Mouse (Mus musculus) frontal cortex, postnatal 10 days (tissue): ENCODE measurements around the gene Prrx2.
A peak's percentile ranks its signal among the peaks of the same experiment; 100 is the strongest.

Experiments used
- DNase-seq, 2 experiments: peaks; one replicate each; pipeline ENCODE4 v3.0.0; 2022; ENCODE audit warnings: low spot score in 2 of 2, mixed read lengths in 1 of 2

The Prrx2 gene

DNA sequence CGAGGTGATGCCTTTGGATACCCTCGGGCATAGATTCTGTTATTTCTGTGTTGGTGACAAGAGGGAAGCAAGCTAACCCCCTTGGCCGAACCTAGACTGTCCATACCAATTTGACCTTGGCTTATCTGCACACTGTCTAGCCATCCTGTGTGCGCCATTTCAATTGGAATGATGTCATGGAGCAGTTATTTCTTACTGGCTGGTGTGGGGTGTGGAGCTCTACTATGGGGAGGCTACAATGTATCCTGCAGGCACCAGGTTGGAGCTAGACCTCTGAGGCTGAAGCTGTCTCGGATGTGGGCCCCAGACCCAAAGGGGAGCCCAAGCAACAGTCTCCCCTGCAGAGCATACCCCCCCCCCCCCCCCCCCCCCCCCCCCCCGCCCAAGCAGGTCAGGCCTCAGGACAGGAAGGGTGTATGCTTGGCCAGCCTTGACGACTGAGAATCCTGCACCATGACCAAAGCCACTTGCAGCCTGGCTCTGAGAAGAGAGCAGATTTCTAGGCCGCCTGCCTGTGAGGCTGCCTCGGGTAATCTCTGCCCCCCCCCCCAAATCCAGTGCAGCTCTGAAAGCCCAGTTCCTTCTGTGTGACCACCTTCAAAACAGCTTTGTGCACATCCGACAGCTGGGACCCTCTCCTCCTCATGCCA lies at the start of gene Prrx2:
TSS of gene Prrx2 (plus strand) at position 600 of the 650 bp plus-strand sequence.
- DNase-seq: no peak

DNA sequence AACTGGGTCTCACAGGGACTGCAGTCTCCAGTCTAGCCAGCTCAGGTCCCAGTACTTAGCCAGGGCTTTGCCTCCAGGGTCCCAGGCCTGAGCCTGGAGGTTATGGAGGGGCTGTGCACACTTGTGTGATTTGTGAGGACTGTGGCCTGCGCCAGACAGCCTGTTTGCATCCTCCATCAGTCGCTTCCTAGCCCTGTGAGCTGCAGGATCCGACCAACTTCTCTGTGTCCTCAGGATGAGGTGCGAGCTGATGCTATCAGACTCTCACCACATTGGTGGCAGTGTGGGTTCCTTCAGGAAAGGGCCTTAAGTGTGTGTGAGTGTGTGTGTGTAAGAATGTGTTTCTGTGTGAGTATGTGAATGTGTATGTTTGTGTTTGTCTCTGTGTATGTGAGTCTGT lies 47.3 kb upstream of the Prrx2 start:
- no peak for DNase-seq

DNA sequence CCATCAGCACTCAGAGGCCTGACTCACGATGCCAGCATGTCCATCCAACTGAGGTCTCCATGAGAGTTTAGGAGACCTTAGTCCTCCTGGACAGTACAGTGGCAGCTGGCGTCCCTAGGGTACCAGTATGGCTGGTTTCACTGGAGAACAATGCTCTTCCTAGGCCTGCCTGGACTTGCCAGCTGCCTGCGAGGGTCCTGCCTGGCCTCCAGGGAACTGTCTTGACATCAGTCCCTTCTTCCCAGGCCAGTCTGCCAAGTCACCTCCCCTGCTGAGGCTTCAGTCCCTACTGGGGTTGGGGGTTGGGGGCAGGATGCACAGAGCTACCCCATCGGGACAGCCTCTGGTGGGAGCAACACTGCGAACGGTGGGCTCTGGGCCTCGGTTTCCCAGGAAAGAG lies 42.7 kb upstream of the Prrx2 start:
- DNase-seq: no peak

DNA sequence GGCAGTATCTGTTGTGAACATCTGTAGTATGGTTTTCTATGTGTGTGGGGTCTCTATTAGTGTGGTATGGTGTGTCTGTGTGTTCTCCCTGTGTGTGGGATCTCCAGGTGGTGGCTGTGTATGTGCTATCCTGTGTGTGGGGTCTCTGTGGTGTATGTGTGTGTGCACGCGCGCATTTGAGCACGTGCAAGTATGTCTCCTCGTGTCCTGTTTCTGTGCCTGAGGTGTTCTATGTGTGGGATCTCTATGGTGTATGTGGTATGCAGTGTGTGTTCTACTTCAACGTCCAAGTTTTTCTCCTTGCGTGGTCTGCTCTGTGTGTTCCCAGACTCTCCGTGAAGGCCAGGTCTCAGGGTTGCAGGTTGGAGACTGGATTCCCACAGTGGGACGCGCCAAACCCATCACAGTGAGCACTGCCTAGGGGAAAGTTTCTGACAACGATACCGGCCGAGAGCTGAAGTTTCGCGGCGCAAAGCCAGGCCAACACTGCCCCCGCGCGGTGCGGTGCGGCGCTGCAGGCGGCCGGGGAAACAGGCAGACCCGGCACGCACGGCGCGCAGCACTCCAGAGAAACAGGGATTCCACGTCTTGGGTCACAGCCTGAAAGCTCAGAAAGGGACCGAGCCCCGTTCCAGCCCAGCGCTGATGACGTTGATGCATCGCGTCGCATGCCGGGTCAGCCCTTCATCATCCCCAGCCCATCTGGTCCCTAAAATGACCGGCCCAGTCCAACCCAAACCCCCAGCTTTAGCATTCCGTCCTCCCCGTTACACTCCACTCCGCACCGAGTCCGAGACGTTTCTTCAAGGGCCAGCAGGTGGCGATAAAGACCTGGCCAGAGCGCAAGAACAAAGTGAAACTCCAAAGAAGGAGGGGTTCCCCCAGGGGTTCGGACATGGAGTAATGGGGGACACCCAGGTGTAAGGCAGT lies 40.3 kb upstream of the Prrx2 start:
- peak; percentile 81 to 94 for DNase-seq

DNA sequence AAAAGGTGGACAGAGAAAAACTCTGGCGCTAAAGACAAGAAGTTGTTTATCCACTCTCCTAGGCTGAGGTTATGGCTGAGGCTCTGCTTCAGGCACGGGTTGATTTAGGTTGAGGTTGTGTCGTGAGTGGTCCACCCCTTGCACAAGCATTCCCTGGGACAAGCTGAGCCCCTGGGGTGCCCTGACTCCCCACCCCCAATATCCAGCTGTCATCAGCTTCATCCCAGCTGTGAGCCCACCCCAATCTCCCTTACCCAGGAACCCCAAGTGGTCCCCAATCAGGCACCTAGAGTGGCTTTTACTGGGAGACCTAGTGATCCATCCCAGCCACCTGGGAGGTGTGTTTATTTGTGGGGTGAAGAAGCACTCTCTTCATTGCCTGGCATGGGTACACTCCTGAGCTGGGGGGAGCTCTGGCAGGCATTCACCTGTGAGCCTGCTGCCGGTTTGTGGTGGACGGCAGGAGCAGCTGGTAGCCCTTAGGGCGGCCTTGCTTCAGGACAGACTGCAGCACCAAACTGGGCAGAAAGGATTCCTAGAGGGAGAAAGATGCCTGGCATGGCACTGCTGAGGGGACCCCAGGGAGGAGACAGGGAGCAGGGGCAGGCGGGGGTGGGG lies 39.4 kb upstream of the Prrx2 start:
- DNase-seq: no peak

DNA sequence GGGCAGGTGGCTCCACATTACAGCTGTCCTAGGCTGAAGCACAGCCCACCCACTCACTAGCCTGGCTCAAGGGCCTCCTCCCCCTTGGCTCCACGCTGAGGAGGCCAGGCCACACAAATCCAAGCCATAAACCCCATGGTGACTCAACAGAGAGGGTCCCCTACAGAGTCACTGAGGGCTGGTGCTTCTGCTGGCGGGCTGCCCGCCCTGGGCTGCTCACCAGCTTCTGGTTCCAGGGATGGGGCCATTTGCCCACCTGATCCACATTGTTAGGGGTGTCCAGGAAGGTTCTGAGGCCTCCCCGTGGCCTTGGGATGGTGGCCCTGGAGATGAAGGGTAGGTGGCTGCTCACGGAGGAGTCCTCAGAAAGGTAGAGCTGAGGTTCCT lies 38.9 kb upstream of the Prrx2 start:
- no peak for DNase-seq

DNA sequence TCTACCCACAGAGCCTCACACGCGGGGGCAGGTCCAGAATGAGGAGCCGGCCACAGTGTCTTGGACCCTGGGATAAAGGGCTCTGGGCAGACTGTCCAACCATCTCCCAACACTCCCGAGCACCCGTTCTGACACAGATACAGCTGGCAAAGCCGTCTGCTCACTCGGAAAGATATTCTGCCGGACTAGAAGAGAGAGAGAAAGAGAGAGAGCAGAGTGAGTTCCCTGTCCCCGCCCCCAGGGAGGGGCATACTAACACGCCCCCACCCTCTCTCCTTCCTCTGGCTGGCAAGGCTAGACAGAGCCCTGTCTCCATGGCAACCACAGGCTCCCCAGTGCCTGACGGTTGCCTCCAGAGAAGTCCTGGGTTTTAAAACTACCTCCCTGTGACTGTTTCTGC lies 38.4 kb upstream of the Prrx2 start:
- DNase-seq: peak; percentile 86 to 92

DNA sequence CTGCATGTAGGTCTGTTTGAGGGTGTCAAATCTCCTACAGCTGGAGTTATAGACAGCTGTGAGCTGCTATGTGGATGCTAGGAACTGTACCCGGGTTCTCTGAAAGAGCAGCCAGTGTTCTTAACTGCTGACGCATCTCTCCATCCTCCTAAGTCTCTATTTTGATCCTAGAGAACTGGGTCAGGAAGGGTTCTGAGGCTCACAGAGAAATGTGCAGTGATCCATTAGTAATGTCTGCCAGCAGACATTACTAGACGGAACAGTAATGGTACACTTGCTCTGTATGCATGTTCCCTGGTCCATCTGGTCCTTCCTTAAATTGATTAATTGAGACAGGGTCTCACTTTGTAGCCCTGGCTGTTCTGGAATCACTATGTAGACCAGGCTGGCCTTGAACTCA lies 35.3 kb upstream of the Prrx2 start:
- DNase-seq: no peak

DNA sequence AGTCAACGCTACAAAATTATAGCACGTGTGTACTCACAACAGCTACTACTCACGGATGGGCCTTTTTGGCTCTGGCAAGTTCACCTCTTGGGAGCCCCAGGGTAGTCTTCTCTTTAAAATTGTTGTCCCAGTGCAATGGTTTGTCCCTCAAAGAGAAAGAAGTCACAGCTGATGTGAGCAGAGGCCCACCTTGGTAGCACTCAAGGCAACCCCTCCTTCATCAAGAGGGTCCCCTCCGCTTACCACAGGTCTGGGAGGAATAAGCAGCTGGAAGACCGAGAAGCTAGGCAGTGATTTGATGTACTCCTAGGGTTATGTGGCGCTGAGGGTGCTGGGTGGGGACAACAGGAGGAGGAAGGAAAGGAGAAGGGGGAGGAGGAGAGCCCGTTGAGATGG lies 34.1 kb upstream of the Prrx2 start:
- no peak for DNase-seq

DNA sequence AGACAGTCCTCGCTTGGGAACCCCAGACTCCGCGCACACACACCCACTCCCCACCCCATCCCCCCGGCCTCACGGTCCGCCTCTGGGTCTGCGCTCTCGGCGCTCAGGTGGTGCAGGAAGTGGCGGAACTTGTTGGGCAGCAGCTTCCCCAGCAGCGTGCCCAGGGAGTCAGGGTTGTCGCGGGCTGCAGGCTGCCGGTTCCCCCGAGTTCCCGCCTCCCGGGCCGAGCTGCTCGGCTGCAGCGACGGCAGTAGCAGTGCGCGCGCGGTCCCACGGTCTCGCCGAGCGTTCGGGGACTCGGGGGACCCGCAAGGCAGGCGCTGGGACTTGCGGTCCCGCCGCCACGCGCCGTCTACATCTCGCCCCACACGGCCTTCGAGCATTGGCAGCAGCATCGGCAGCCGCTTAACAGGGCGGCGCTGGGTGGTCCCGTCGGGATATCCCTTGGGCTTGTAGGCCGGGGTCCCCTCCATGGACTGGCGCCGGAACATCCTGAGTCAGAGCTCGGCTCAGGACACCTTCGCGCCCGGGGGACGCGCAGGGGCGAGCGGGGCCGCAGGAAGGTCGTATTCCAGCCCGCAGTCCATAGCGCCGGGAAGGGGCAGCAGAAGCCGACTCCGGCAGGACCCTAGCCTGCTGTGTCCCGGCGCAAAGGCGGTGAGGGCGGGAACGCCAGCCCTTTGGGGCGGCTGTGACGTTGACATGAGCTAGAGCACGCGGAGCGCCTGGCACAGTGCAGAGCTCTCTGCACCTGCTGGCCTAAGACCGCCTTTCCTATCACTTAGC lies 33.5 kb upstream of the Prrx2 start:
- DNase-seq: peak in 1 of 2 experiments; percentile 31

DNA sequence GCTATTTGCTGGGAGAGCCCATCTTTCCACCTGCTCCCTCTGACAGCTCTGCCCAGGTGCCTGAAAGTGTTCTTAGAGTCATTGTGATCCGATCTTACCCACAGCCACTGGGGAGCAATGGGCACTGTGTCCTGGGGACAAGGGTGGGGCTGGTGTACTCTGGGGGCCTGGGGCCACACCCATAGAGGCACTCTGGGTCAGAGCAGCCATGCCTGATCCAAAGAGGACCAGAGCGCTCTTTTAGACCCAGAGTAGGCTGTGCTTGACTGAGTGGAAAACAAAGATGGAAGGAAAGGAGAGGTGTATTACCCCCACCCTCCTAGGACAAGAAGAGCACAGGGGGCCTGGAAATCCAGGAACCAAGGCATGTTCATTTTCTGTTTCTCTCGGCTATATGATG lies 31.2 kb upstream of the Prrx2 start, which contains the start of gene 1700001O22Rik:
TSS of gene 1700001O22Rik (minus strand) at position 58 of the 400 bp plus-strand sequence.
- DNase-seq: no peak

DNA sequence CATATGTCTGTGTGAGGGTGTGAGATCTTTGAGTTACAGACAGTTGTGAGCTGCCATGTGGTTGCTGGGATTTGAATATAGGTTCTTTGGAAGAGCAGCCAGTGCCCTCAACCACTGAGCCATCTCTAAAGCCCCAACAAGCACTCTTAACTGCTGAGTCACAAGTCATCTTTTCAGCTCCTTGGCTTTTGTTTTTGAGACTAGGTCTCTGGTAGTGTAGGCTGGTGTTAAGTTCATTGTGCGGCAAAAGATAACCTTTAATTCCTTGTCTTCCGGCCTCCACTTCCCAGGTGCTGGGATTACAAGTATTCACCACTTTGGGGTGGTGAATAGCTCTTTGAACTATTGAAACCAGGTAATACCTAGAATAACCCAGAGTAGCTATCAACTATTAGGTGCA lies 28.8 kb upstream of the Prrx2 start:
- DNase-seq: no peak

DNA sequence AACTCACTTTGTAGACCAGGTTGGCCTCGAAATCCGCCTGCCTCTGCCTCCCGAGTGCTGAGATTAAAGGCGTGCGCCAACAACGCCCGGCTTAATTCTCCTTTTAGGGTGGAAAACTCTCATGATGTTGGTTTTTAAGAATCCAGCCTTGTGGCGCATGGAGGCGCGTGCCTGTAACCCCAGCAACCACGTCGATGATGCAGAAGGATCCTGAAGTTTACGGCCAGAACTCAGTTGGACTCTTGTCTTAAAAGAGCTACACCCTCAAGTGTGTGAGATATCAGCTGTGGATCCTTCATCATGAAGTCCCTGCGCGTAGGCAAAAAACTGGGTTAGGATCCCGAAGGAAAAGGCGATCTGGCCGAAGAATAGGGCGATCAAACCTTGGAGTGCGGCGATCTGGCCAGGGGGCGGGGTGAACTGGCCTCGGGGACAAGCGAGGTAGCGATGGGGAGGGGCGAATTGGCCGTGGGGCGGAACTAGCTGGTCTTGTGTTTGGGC lies 27.6 kb upstream of the Prrx2 start:
- DNase-seq: no peak

DNA sequence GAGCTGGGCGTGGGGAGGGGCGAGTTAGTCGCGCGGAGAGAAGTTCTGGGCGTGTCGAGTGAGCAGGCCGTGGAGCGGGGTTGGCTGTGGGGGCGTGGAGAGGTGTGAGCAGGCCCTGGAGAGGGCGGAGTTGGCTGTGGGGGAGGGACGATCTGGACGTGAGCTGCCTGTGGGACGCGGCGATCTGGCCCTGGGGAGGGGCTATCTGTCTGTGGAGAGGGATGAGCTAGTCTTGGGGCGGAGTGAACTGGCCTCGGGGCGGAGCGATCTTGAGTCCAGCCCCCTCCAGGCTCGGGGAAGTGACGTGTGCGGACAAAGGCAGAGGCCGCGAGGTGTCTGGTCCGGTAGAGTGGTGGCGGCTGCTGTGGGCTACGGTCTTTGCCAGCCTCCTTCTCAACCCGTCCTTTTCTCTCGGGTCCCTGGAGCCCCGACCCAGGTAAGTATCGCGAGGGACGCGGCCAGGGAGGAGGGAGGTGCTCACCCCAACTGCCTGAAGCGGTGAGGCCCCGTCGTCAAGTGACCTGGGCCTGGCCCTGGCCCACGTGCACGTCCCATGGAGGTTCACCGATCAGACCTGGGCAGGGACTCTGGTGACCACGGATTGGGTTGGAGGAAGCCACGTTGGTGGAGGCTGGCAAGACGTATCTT lies 27.0 kb upstream of the Prrx2 start, which contains the start of gene Ntmt1:
TSS of gene Ntmt1 (plus strand) at position 179 of the 648 bp plus-strand sequence.
- peak; percentile 98 for DNase-seq

DNA sequence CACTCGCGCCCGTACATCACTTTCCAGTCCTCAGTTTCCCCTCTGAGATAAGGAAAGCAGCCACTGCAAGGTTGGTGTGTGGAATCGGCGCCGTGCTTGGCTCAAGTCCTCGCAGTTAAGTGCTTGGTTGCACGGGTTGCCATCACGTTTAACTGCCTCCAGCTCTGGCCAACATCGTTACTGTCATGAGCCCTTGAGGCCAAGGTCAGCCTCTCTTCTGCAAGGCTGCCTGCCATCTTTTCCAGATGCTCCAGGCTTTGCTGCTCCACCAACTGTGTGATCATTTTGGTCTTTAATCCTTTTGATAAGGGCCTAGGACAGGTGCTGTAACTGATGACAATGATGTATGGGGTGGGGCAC lies 26.5 kb upstream of the Prrx2 start:
- no peak for DNase-seq

DNA sequence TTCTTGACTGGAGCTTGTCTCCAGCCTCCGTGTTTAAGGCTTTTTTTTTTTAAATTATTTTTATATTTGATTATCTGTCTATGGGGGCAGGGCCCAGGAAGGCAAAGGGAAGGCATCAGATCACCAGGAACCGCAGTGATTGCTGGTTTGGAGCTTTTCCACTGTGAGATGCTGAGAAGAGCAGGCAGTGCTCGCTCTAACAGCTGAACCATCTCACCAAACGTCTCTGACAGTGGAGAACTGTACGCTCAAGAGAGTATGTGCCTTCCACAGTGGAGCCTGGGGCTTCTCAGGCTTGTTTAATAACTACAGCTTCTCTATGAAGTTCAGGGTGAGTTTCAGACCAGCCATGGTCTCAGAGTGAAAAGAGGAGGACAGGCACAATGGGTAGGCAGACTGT lies 25.3 kb upstream of the Prrx2 start:
- no peak for DNase-seq

DNA sequence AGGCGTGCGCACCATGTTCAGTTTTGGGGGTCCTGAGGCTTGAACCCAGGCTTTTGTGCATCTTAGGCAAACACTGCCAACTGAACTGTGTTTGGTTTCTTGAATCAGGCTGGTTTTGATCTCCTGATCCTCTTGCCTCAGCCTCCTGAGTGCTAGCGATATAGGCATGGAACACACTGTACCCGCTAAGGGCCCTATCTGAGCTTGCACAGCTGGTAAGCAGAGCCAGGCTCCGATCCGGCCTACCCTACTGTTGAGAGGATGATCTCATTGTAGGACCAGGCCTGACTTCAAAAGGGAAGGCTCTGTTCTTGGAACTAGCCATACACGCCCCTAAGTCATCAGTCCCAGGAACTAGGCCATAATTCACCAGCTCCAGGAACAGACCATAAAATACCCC lies 24.2 kb upstream of the Prrx2 start:
- DNase-seq: no peak

DNA sequence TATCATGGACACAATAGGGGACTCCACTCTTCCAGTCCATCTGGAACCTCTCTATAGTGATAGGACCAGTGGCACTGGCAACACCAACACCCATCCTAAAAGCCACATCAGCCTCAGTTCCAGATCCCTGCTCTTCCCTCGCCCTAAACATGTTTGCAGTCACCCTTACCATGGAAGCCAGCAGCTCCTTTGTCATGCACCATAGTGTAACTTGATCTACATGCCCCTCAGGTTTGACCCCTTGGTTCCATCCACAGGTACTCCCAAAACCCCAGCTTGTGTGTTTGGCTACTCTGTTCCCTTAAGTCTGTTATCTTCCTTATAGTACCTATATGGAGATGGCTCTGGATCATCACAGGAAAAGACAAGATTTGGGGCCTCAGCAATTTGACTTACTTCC lies 18.4 kb upstream of the Prrx2 start:
- DNase-seq: no peak

DNA sequence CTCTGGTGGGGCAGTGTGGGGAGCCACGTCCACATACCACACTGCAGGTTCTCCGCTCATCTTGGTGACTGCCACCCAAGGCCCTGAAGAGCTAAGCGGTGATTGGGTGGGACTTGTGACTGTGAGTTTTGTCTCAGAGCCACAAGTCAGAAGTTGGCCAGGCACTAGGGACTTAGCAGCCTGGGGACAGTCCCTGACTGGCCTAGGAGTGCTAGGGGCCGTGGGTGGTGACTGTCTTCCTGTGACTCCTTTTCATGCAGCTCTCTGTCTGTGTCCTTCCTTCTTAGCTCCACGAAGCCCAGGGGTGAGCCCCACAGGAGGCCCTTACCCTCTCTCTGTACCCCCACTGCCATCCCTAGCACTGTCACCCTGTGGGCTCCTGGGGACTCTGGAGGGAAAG lies 14.9 kb upstream of the Prrx2 start:
- DNase-seq: no peak

DNA sequence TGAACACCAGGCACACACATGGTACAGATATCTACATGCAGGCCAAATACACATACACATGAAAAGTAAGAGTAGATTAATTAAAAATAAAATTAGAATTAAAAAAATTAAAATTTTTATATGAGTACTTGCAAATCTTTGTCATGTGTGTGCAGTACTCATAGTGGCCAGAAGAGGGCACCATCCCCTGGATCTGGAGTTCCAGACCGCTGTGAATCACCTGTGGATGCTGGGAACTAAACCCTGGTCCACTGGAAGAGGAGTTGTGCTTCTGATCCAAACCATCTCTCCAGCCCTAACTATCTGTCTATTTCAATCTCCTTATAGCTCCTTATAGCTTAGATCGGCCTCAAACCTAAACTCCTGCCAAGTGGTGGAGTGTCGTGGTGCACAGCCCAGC lies 13.7 kb upstream of the Prrx2 start:
- no peak for DNase-seq

DNA sequence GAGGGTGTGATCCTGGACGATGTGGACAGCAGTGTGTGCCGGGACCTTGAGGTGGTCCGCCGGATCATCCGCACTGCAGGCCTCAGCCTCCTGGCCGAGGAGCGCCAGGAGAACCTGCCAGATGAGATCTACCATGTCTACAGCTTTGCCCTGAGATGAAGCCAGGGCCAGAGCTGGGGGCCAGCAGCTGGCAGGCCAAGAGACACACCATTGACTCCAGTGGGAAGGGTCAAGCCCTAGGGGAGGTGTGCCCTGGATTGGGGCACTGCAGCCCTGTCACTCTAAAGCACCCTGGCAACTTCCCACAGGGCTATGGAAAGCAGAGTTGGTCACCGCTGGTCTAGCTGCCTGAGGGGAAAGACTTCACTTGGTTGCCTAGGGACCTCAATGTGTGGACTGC lies 12.3 kb upstream of the Prrx2 start:
- no peak for DNase-seq
